Mouse (Mus musculus): Measurements from ENCODE around the gene Dapk3. TPM values are rescaled to one million over a fixed set of nuclear protein-coding genes. Genes with fewer than 3 reads are reported as not detected.
A peak's percentile ranks its signal among the peaks of the same experiment; 100 is the strongest.

Gene Dapk3
- polyA plus RNA-seq, 1 experiment, result 72.8 TPM

DNA sequence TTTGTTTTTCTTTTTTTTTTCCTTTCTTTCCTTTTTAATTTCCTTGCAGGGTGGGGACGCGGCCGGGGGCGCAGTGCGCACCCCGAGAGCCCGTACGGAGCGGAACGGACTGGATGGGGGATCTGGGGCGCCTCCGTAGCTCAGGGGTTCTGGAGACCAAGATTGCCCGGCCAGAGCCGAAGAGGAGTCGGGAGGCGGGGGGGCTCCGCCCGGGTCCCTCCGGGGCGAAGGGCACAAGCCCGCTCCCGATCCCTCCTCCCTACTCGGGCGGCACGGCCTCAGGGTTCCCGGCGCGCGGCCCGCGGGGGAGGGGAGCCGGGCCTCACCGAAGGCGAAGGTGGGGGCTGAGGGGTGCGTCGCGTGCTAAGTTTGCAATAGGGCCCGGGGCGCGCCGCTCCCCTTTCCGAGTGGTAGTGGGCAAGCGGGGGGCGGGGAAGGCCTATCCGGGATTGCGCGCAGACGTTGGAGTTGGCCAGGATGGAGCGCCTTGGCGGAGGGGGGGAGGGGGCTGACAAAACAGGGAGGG lies 46.0 kb upstream of the Dapk3 start:
- Histone ChIP-seq H3K79me3 (ENCODE audit: low read depth) (peaks cover 39% of the 10 kb centered on the region), H3K4me3 (ENCODE audit: insufficient read depth, poor library complexity, severe bottlenecking) (peak overlapping the region; percentile 96), H3ac (ENCODE audit: control insufficient read depth, insufficient read length, low read depth) (peak overlapping the region; percentile 88), H3K27me3 (ENCODE audit: control insufficient read depth, insufficient read depth, insufficient read length) (no peaks in the 10 kb centered on the region), H3K79me2 (ENCODE audit: control insufficient read depth, insufficient read depth) (peaks cover 41% of the 10 kb centered on the region), H3K36me3 (ENCODE audit: control insufficient read depth, insufficient read depth) (peaks cover 4% of the 10 kb centered on the region)
- no peak for TF ChIP-seq MYOD1 (IDR thresholded peaks at IDR 0.05; ENCODE audit: control insufficient read depth, insufficient read length, low read depth)
- TF ChIP-seq MAX (IDR thresholded peaks at IDR 0.05), result no peak
- no peak for TF ChIP-seq CEBPB (IDR thresholded peaks at IDR 0.05; ENCODE audit: low read depth)
- no peak for TF ChIP-seq CTCF (IDR thresholded peaks at IDR 0.05; ENCODE audit: control insufficient read depth, insufficient read depth, insufficient read length)
- no peak for TF ChIP-seq USF1 (IDR thresholded peaks at IDR 0.05; ENCODE audit: low read depth)
- TF ChIP-seq FOSL1 (IDR thresholded peaks at IDR 0.05; ENCODE audit: insufficient read depth, low read length, poor library complexity, severe bottlenecking), result no peak
- no peak for TF ChIP-seq MYOG (IDR thresholded peaks at IDR 0.05; ENCODE audit: control insufficient read depth, extremely low read depth, insufficient read length)

GRCm38 (mm10) chr10:81137252-81138130 lies 45.3 kb upstream of the Dapk3 start:
- Histone ChIP-seq H3K4me3 (ENCODE audit: insufficient read depth, poor library complexity, severe bottlenecking) (peak overlapping the region; percentile 96), H3K79me2 (ENCODE audit: control insufficient read depth, insufficient read depth) (peaks cover 48% of the 10 kb centered on the region), H3ac (ENCODE audit: control insufficient read depth, insufficient read length, low read depth) (peak overlapping the region; percentile 93), H3K27me3 (ENCODE audit: control insufficient read depth, insufficient read depth, insufficient read length) (no peaks in the 10 kb centered on the region), H3K79me3 (ENCODE audit: low read depth) (peaks cover 44% of the 10 kb centered on the region), H3K36me3 (ENCODE audit: control insufficient read depth, insufficient read depth) (peaks cover 4% of the 10 kb centered on the region)
- TF ChIP-seq CEBPB (IDR thresholded peaks at IDR 0.05; ENCODE audit: low read depth) (peak; percentile 69), CTCF (IDR thresholded peaks at IDR 0.05; ENCODE audit: control insufficient read depth, insufficient read depth, insufficient read length) (no peak)

GRCm38 (mm10) chr10:81138131-81138782 lies 44.5 kb upstream of the Dapk3 start:
- TF ChIP-seq MAX (IDR thresholded peaks at IDR 0.05) (peak; percentile 57), FOSL1 (IDR thresholded peaks at IDR 0.05; ENCODE audit: insufficient read depth, low read length, poor library complexity, severe bottlenecking) (no peak), CTCF (IDR thresholded peaks at IDR 0.05; ENCODE audit: control insufficient read depth, insufficient read depth, insufficient read length) (no peak)

GRCm38 (mm10) chr10:81138821-81139528 lies 43.8 kb upstream of the Dapk3 start:
- peaks cover 63% of the 10 kb centered on the region for H3K79me2 ChIP-seq (ENCODE audit: control insufficient read depth, insufficient read depth)
- no peaks in the 10 kb centered on the region for H3K27me3 ChIP-seq (ENCODE audit: control insufficient read depth, insufficient read depth, insufficient read length)
- peaks cover 53% of the 10 kb centered on the region for H3K79me3 ChIP-seq (ENCODE audit: low read depth)
- H3K36me3 ChIP-seq (ENCODE audit: control insufficient read depth, insufficient read depth), result peaks cover 10% of the 10 kb centered on the region
- H3ac ChIP-seq (ENCODE audit: control insufficient read depth, insufficient read length, low read depth), result peak overlapping the region; percentile 93
- H3K4me3 ChIP-seq (ENCODE audit: insufficient read depth, poor library complexity, severe bottlenecking), result peak overlapping the region; percentile 93
- no peak for TF ChIP-seq USF1 (IDR thresholded peaks at IDR 0.05; ENCODE audit: low read depth)
- no peak for TF ChIP-seq MYOD1 (IDR thresholded peaks at IDR 0.05; ENCODE audit: control insufficient read depth, insufficient read length, low read depth)
- no peak for TF ChIP-seq MYOG (IDR thresholded peaks at IDR 0.05; ENCODE audit: control insufficient read depth, extremely low read depth, insufficient read length)
- no peak for TF ChIP-seq CTCF (IDR thresholded peaks at IDR 0.05; ENCODE audit: control insufficient read depth, insufficient read depth, insufficient read length)
- TF ChIP-seq MAX (IDR thresholded peaks at IDR 0.05), result no peak
- TF ChIP-seq FOSL1 (IDR thresholded peaks at IDR 0.05; ENCODE audit: insufficient read depth, low read length, poor library complexity, severe bottlenecking), result no peak
- TF ChIP-seq CEBPB (IDR thresholded peaks at IDR 0.05; ENCODE audit: low read depth), result no peak

More at GRCm38 (mm10) chr10:81138131-81138782, 44.5 kb upstream of the Dapk3 start:
- no peaks in the 10 kb centered on the region for H3K27me3 ChIP-seq (ENCODE audit: control insufficient read depth, insufficient read depth, insufficient read length)
- H3K79me2 ChIP-seq (ENCODE audit: control insufficient read depth, insufficient read depth), result peaks cover 56% of the 10 kb centered on the region
- H3K36me3 ChIP-seq (ENCODE audit: control insufficient read depth, insufficient read depth), result peaks cover 4% of the 10 kb centered on the region
- peaks cover 45% of the 10 kb centered on the region for H3K79me3 ChIP-seq (ENCODE audit: low read depth)
- peak overlapping the region; percentile 93 for H3ac ChIP-seq (ENCODE audit: control insufficient read depth, insufficient read length, low read depth)
- H3K4me3 ChIP-seq (ENCODE audit: insufficient read depth, poor library complexity, severe bottlenecking), result peak overlapping the region; percentile 93

- peak overlapping the region; percentile 93 for H3ac ChIP-seq (ENCODE audit: control insufficient read depth, insufficient read length, low read depth)
- H3K79me3 ChIP-seq (ENCODE audit: low read depth), result peaks cover 58% of the 10 kb centered on the region
- TF ChIP-seq MYOG (IDR thresholded peaks at IDR 0.05; ENCODE audit: control insufficient read depth, extremely low read depth, insufficient read length) (no peak), USF1 (IDR thresholded peaks at IDR 0.05; ENCODE audit: low read depth) (no peak), FOSL1 (IDR thresholded peaks at IDR 0.05; ENCODE audit: insufficient read depth, low read length, poor library complexity, severe bottlenecking) (no peak), MAX (IDR thresholded peaks at IDR 0.05) (no peak), CTCF (IDR thresholded peaks at IDR 0.05; ENCODE audit: control insufficient read depth, insufficient read depth, insufficient read length) (no peak), CEBPB (IDR thresholded peaks at IDR 0.05; ENCODE audit: low read depth) (no peak), MYOD1 (IDR thresholded peaks at IDR 0.05; ENCODE audit: control insufficient read depth, insufficient read length, low read depth) (no peak)
- H3K79me2 ChIP-seq (ENCODE audit: control insufficient read depth, insufficient read depth), result peaks cover 68% of the 10 kb centered on the region
- peaks cover 15% of the 10 kb centered on the region for H3K36me3 ChIP-seq (ENCODE audit: control insufficient read depth, insufficient read depth)
- peak overlapping the region; percentile 93 for H3K4me3 ChIP-seq (ENCODE audit: insufficient read depth, poor library complexity, severe bottlenecking)
- H3K27me3 ChIP-seq (ENCODE audit: control insufficient read depth, insufficient read depth, insufficient read length), result no peaks in the 10 kb centered on the region
These were observed 43.3 kb upstream of the Dapk3 start for GRCm38 (mm10) chr10:81139529-81139846.
